ENCODE assay signal across 12 mouse cellular contexts in the genomic region with DNA sequence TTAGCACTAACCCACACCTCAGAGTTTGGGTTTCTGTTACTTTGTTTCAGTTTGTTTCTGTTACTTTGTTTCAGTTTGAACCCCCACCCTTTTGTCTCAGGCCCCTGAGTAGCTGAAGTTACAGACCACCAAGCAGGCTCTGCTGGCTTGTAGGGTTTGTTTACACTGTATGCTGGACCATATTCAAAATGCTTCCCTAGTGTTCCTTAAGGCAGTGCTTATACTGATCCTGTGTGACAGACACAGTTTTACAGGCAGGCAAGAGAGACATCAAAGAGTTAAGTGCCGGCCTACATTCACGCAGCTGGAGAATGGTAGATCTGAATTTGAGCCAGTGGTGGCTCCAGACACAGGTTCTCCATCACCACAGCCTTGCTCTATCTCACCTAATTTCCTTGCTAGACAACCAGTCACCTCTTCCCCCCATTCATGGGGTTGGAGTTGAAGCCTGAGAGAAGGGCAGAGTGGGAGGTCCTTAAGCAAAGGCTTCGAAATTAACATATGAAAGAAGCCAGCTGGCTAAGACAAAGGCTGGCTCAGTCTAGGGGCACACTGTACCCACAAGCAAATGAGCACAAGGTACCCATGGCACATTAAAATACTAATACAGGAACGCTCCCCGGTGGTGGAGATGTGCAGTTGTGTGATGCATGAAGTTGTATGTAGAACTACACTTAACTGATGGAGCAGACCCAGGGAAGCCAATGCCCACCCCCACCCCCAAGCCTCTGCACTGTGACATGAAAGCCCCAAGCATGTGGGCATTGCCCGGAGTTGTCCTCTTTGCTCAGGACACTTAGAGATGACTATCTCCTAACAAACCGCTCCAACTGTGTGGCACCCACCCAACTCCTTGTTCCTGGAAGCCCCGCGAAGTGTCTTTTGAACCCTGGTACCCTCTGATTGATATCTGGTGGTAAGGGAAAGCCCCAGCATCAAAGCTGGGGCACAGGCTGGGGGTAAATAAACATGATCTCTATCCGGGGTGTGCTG.
DNase-seq lines count a peak whose midpoint lies in the region; ATAC-seq and TF ChIP-seq lines count a peak whose summit lies in the region.
"Had no signal": no experiment of that assay in that cellular context is flagged by ENCODE, and none has a peak within 500 bp of the region (broad histone marks: within the 10 kb centered on the region; RNA-seq: fewer than 3 reads in every experiment).

No protein-coding gene starts in this region.

- WGBS in lung, embryonic 16.5 days = 57% methylated on average over 10 of the region's 10 CpGs
- WGBS in hindbrain, embryonic 15.5 days = 44% methylated on average over 10 of the region's 10 CpGs
- 58% methylated on average over 10 of the region's 10 CpGs for WGBS in midbrain, postnatal 0 days

- H3K27me3 ChIP-seq in lung, embryonic 16.5 days (ENCODE audit: control insufficient read depth, insufficient read depth, low read depth, low read length) = no peaks in the 10 kb centered on the region
- H3K27me3 ChIP-seq in hindbrain, embryonic 15.5 days = no peaks in the 10 kb centered on the region
- no peaks in the 10 kb centered on the region for H3K27me3 ChIP-seq in midbrain, postnatal 0 days (ENCODE audit: insufficient read depth, low read length)
- H3K27me3 ChIP-seq: embryonic facial prominence, embryonic 12.5 days had no signal

- peaks cover 50% of the 10 kb centered on the region for H3K4me1 ChIP-seq in lung, embryonic 16.5 days (replicated peaks; ENCODE audit: control insufficient read depth, insufficient read depth, low read length)
- H3K4me1 ChIP-seq in hindbrain, embryonic 15.5 days (replicated peaks) = peaks cover 37% of the 10 kb centered on the region
- H3K4me1 ChIP-seq in midbrain, postnatal 0 days (ENCODE audit: insufficient read depth, low read length) = peaks cover 14% of the 10 kb centered on the region

- H3K27ac ChIP-seq in lung, embryonic 16.5 days (ENCODE audit: low read length) = peak overlapping the region; percentile 78
- H3K27ac ChIP-seq in hindbrain, embryonic 15.5 days (replicated peaks) = peak overlapping the region; percentile 59; the same call in 1 of the 2 replicates
- H3K27ac ChIP-seq in midbrain, postnatal 0 days (ENCODE audit: low read depth, low read length) = 0 out of 2 replicates have a peak overlapping the region, but pooled peaks have one; percentile 38
- H3K27ac ChIP-seq: embryonic facial prominence, embryonic 12.5 days had no signal

- no peaks in the 10 kb centered on the region for H3K36me3 ChIP-seq in lung, embryonic 16.5 days (ENCODE audit: control insufficient read depth, insufficient read depth, low read length)
- no peaks in the 10 kb centered on the region for H3K36me3 ChIP-seq in hindbrain, embryonic 15.5 days
- H3K36me3 ChIP-seq in midbrain, postnatal 0 days (ENCODE audit: insufficient read depth, low read length) = no peaks in the 10 kb centered on the region
- H3K36me3 ChIP-seq: embryonic facial prominence, embryonic 12.5 days had no signal

- H3K9ac ChIP-seq in lung, embryonic 16.5 days (ENCODE audit: low read length) = no peak overlapping the region
- no peak overlapping the region for H3K9ac ChIP-seq in hindbrain, embryonic 15.5 days
- no peak overlapping the region for H3K9ac ChIP-seq in midbrain, postnatal 0 days (replicated peaks; ENCODE audit: low read length, poor library complexity, severe bottlenecking)
- H3K9ac ChIP-seq: embryonic facial prominence, embryonic 12.5 days had no signal

- intact Hi-C loops in heart, postnatal 36 days (cut with DNase I) = no loop called here

- no peak overlapping the region for H3K4me3 ChIP-seq in lung, embryonic 16.5 days (ENCODE audit: low read length)
- no peak overlapping the region for H3K4me3 ChIP-seq in hindbrain, embryonic 15.5 days
- no peak overlapping the region for H3K4me3 ChIP-seq in midbrain, postnatal 0 days (ENCODE audit: low read depth, low read length)
- H3K4me3 ChIP-seq: embryonic facial prominence, embryonic 12.5 days had no signal

- peak; percentile 82 for ATAC-seq in lung, embryonic 16.5 days (ENCODE audit: low read depth)
- ATAC-seq in hindbrain, embryonic 15.5 days (ENCODE audit: low FRiP score, low read depth) = peak; percentile 76; the same call in 1 of the 2 replicates
- peak; percentile 65 for ATAC-seq in midbrain, postnatal 0 days (ENCODE audit: low FRiP score)

- TF ChIP-seq POLR2A in brain, embryonic 14.5 days (IDR thresholded peaks at IDR 0.05; ENCODE audit: borderline replicate concordance, extremely low read depth, insufficient read depth, insufficient read length, poor library complexity, severe bottlenecking) = no peak

- peaks cover 5% of the 10 kb centered on the region; the same call in 1 of the 2 replicates for H3K9me3 ChIP-seq in lung, embryonic 16.5 days (ENCODE audit: control insufficient read depth, low read length)
- no peaks in the 10 kb centered on the region for H3K9me3 ChIP-seq in hindbrain, embryonic 15.5 days
- H3K9me3 ChIP-seq in midbrain, postnatal 0 days (ENCODE audit: low read length) = no peaks in the 10 kb centered on the region
- H3K9me3 ChIP-seq: embryonic facial prominence, embryonic 12.5 days had no signal

- no peak overlapping the region for H3K4me2 ChIP-seq in lung, embryonic 16.5 days (ENCODE audit: low read depth, low read length)
- no peak overlapping the region for H3K4me2 ChIP-seq in hindbrain, embryonic 15.5 days
- no peak overlapping the region for H3K4me2 ChIP-seq in midbrain, postnatal 0 days (ENCODE audit: low read depth, low read length, poor library complexity, severe bottlenecking)
- H3K4me2 ChIP-seq: embryonic facial prominence, embryonic 12.5 days had no signal

- no peak for TF ChIP-seq CTCF in brain, embryonic 14.5 days (IDR thresholded peaks at IDR 0.05; ENCODE audit: borderline replicate concordance, extremely low read depth, insufficient read depth, insufficient read length)
- no peak for TF ChIP-seq CTCF in midbrain, postnatal 0 days (IDR thresholded peaks at IDR 0.05)

- DNase-seq in lung, adult 18-20 months = no peak
- peak; percentile 92 for DNase-seq in brain, embryonic 14.5 days (ENCODE audit: low read depth)
- DNase-seq in midbrain, postnatal 0 days (ENCODE audit: low spot score) = peak; percentile 69
- no peak for DNase-seq in ovary, postnatal 14 days (ENCODE audit: low spot score)
- DNase-seq in adrenal gland, adult 8-10 months = no peak
- DNase-seq in heart, postnatal 36 days = no peak
- DNase-seq: gastrocnemius, postnatal 14 days; kidney, adult 18-20 months; thymus, postnatal 36 days had no signal

Comparison
In these comparisons a context has a peak if more than half of its experiments do, and no peak if none do; other contexts are left out.
1. DNase-seq: peak in brain, embryonic 14.5 days (single experiment) and midbrain, postnatal 0 days (single experiment); none in lung, adult 18-20 months (0 of 2), ovary, postnatal 14 days (single experiment), adrenal gland, adult 8-10 months (single experiment) and heart, postnatal 36 days (0 of 2).
2. Peak in every context shown above with its lines, with median percentiles within 50 percentile points of each other: ATAC-seq and H3K27ac ChIP-seq.